8 mouse cellular contexts compared by ENCODE assay signal in genomic region chr6:122873871-122874719, GRCm38 (mm10). TPM values are rescaled to one million over a fixed set of nuclear protein-coding genes. Genes with fewer than 3 reads are reported as not detected.
DNase-seq lines count a peak whose midpoint lies in the region; ATAC-seq and TF ChIP-seq lines count a peak whose summit lies in the region.

Gene Necap1, plus strand, starts transcription at chr6:122874474.

- H3K27me3 ChIP-seq in G1E (ENCODE audit: insufficient read depth, low read length) = no peaks in the 10 kb centered on the region
- no peaks in the 10 kb centered on the region for H3K27me3 ChIP-seq in forebrain, embryonic 16.5 days (replicated peaks; ENCODE audit: control insufficient read depth, insufficient read depth, low read length)
- no peaks in the 10 kb centered on the region for H3K27me3 ChIP-seq in lung, embryonic 14.5 days (ENCODE audit: insufficient read depth, low read length)
- H3K27me3 ChIP-seq in thymus, adult 2 months (ENCODE audit: control insufficient read depth, insufficient read depth, low read length) = no peaks in the 10 kb centered on the region

- H3K4me2 ChIP-seq in forebrain, embryonic 16.5 days (ENCODE audit: low read length) = peak within 1 kb of the TSS; percentile 61
- H3K4me2 ChIP-seq in lung, embryonic 14.5 days = peak within 1 kb of the TSS; percentile 73

- intact Hi-C loops in heart, postnatal 36 days (cut with DNase I) = loop anchor here (2.0 to 10.0 kb wide), 3 partner anchors 63 to 539 kb away; no protein-coding TSS in a partner anchor

- peaks cover 35% of the 10 kb centered on the region for H3K36me3 ChIP-seq in G1E (replicated peaks)
- H3K36me3 ChIP-seq in forebrain, embryonic 16.5 days (ENCODE audit: control insufficient read depth, insufficient read depth) = no peaks in the 10 kb centered on the region; the same call in 1 of the 2 replicates
- peaks cover 16% of the 10 kb centered on the region for H3K36me3 ChIP-seq in lung, embryonic 14.5 days (ENCODE audit: insufficient read depth)
- no peaks in the 10 kb centered on the region for H3K36me3 ChIP-seq in thymus, adult 2 months (ENCODE audit: control insufficient read depth, insufficient read depth, low read length)

- ATAC-seq in G1E (ENCODE audit: extremely low read depth, insufficient number of reproducible peaks, low FRiP score, poor library complexity, severe bottlenecking) = peak; percentile 91
- ATAC-seq in forebrain, embryonic 16.5 days = peak; percentile 97
- peak; percentile 99 for ATAC-seq in lung, embryonic 14.5 days (ENCODE audit: insufficient read depth)

- H3K4me3 ChIP-seq in G1E (ENCODE audit: low read depth, low read length) = peak within 1 kb of the TSS; percentile 88
- peak within 1 kb of the TSS; percentile 85 for H3K4me3 ChIP-seq in forebrain, embryonic 16.5 days (replicated peaks; ENCODE audit: low read length)
- peak within 1 kb of the TSS; percentile 100 for H3K4me3 ChIP-seq in layer of hippocampus, adult 2 months
- H3K4me3 ChIP-seq in lung, embryonic 14.5 days (ENCODE audit: low read depth, low read length) = peak within 1 kb of the TSS; percentile 87
- peak within 1 kb of the TSS; percentile 92 for H3K4me3 ChIP-seq in olfactory bulb, adult 2 months (ENCODE audit: insufficient read depth, low read depth, low read length)
- peak within 1 kb of the TSS; percentile 81 for H3K4me3 ChIP-seq in thymus, adult 2 months (ENCODE audit: control insufficient read depth, insufficient read depth, low read length)

- TF ChIP-seq CTCF in G1E (IDR thresholded peaks at IDR 0.05; ENCODE audit: low read depth, low read length) = peak; percentile 45
- peak; percentile 93 for TF ChIP-seq CTCF in layer of hippocampus, adult 2 months (conservative IDR thresholded peaks at IDR 0.05)
- TF ChIP-seq CTCF in lung, embryonic 14.5 days (IDR thresholded peaks at IDR 0.05; ENCODE audit: low read depth) = peak; percentile 84
- TF ChIP-seq CTCF in olfactory bulb, adult 2 months (IDR thresholded peaks at IDR 0.05; ENCODE audit: insufficient read depth, low read depth, low read length) = peak; percentile 72
- TF ChIP-seq CTCF in thymus, adult 2 months (IDR thresholded peaks at IDR 0.05; ENCODE audit: borderline replicate concordance, control insufficient read depth, extremely low read depth, insufficient read depth, low read length, poor library complexity) = peak; percentile 90

- peak; percentile 77 for DNase-seq in G1E (ENCODE audit: low spot score)
- DNase-seq in cerebellum, adult 18-20 months = peak; percentile 98 to 99
- peak; percentile 97 to 98 for DNase-seq in heart, postnatal 36 days
- DNase-seq in layer of hippocampus, adult 2 months (ENCODE audit: low spot score in 2 of 2) = peak; percentile 97 to 98
- peak; percentile 99 for DNase-seq in lung, embryonic 14.5 days
- DNase-seq in thymus, adult 2 months = peak; percentile 96

- peak; percentile 88 for TF ChIP-seq POLR2A in olfactory bulb, adult 2 months (IDR thresholded peaks at IDR 0.05; ENCODE audit: insufficient read depth, low read depth, low read length)
- 0 out of 2 replicates have a peak, but pooled peaks have one; percentile 40 for TF ChIP-seq POLR2A in thymus, adult 2 months (IDR thresholded peaks at IDR 0.05; ENCODE audit: control insufficient read depth, extremely low read depth, insufficient read depth, low read length, poor library complexity)

- no peaks in the 10 kb centered on the region for H3K9me3 ChIP-seq in G1E (replicated peaks)
- H3K9me3 ChIP-seq in forebrain, embryonic 16.5 days (ENCODE audit: control insufficient read depth, low read length) = no peaks in the 10 kb centered on the region
- no peaks in the 10 kb centered on the region for H3K9me3 ChIP-seq in lung, embryonic 14.5 days (ENCODE audit: low read depth, low read length)

- peak within 1 kb of the TSS; percentile 83 for H3K9ac ChIP-seq in forebrain, embryonic 16.5 days (replicated peaks; ENCODE audit: low read depth, low read length)
- H3K9ac ChIP-seq in lung, embryonic 14.5 days = peak within 1 kb of the TSS; percentile 86

- H3K27ac ChIP-seq in forebrain, embryonic 16.5 days (ENCODE audit: low read length) = peak within 1 kb of the TSS; percentile 93
- H3K27ac ChIP-seq in layer of hippocampus, adult 2 months = peak within 1 kb of the TSS; percentile 96
- H3K27ac ChIP-seq in lung, embryonic 14.5 days (ENCODE audit: low read depth) = peak within 1 kb of the TSS; percentile 70
- H3K27ac ChIP-seq in olfactory bulb, adult 2 months (ENCODE audit: insufficient read depth, low read depth, low read length) = peak within 1 kb of the TSS; percentile 28
- H3K27ac ChIP-seq in thymus, adult 2 months (ENCODE audit: control insufficient read depth, insufficient read depth, low read length) = no peak within 1 kb of the TSS

- 7% methylated on average over 43 of the region's 43 CpGs for WGBS in forebrain, embryonic 16.5 days
- WGBS in lung, embryonic 14.5 days = 7% methylated on average over 43 of the region's 43 CpGs
- 5% methylated on average over 43 of the region's 43 CpGs for WGBS in olfactory bulb, adult 2 months
- 8% methylated on average over 43 of the region's 43 CpGs for WGBS in thymus, adult 2 months

- peaks cover 30% of the 10 kb centered on the region for H3K4me1 ChIP-seq in G1E (ENCODE audit: insufficient read depth, low read depth, low read length)
- peaks cover 15% of the 10 kb centered on the region for H3K4me1 ChIP-seq in forebrain, embryonic 16.5 days (replicated peaks; ENCODE audit: control insufficient read depth, insufficient read depth, low read length)
- no peaks in the 10 kb centered on the region for H3K4me1 ChIP-seq in lung, embryonic 14.5 days (ENCODE audit: insufficient read depth)
- peaks cover 4% of the 10 kb centered on the region for H3K4me1 ChIP-seq in olfactory bulb, adult 2 months (ENCODE audit: control insufficient read depth, insufficient read depth, low read length)
- no peaks in the 10 kb centered on the region for H3K4me1 ChIP-seq in thymus, adult 2 months (replicated peaks; ENCODE audit: control insufficient read depth, insufficient read depth, low read length)

RNA-seq across cellular contexts. Expression of gene Necap1, which starts in this region (rescaled TPM):
- total RNA-seq in G1E (2014; fragmentation: Nextera tagmentation) = 30.8 and 40.5 TPM in 2 replicates
- 19.4 and 19.9 TPM in 2 replicates for total RNA-seq in G1E (2017)
- polyA plus RNA-seq in G1E (2012) = 8.1 and 10.4 TPM in 2 replicates
- polyA plus RNA-seq in forebrain, embryonic 16.5 days (2015; fragmentation: Nextera tagmentation; extraction: Ambion mirVana) = 132 and 139 TPM in 2 replicates
- total RNA-seq in heart, postnatal 36 days (2021) = 10 to 100 TPM; 19.9 to 20.4 TPM
- total RNA-seq in layer of hippocampus, adult 2 months (2021) = 100 to 1,000 TPM; 201 to 210 TPM
- polyA plus RNA-seq in lung, embryonic 14.5 days (2014; fragmentation: Nextera tagmentation; extraction: Ambion mirVana) = 46.1 and 50.9 TPM in 2 replicates
- not detected in 2 replicates for polyA plus RNA-seq in olfactory bulb, adult 2 months (2012; ENCODE audit: insufficient read depth, insufficient read length, low replicate concordance, missing spikeins)
- 14.3 and 19.5 TPM in 2 replicates for polyA plus RNA-seq in thymus, adult 2 months (2012; rRNA removed)

Comparison
In these comparisons a context has a peak if more than half of its experiments do, and no peak if none do; other contexts are left out.
1. RNA of gene Necap1 (total RNA-seq): 201 to 210 TPM in layer of hippocampus, adult 2 months; 19.4 to 40.5 TPM in G1E and 19.9 to 20.4 TPM in heart, postnatal 36 days; every median in the first group is over 4 times any median in the second.
2. Peak in every context shown above with its lines, with median percentiles within 50 percentile points of each other: ATAC-seq, DNase-seq, H3K4me3 ChIP-seq and CTCF ChIP-seq.